ENCODE assay signal across 8 mouse cellular contexts in the genomic region with DNA sequence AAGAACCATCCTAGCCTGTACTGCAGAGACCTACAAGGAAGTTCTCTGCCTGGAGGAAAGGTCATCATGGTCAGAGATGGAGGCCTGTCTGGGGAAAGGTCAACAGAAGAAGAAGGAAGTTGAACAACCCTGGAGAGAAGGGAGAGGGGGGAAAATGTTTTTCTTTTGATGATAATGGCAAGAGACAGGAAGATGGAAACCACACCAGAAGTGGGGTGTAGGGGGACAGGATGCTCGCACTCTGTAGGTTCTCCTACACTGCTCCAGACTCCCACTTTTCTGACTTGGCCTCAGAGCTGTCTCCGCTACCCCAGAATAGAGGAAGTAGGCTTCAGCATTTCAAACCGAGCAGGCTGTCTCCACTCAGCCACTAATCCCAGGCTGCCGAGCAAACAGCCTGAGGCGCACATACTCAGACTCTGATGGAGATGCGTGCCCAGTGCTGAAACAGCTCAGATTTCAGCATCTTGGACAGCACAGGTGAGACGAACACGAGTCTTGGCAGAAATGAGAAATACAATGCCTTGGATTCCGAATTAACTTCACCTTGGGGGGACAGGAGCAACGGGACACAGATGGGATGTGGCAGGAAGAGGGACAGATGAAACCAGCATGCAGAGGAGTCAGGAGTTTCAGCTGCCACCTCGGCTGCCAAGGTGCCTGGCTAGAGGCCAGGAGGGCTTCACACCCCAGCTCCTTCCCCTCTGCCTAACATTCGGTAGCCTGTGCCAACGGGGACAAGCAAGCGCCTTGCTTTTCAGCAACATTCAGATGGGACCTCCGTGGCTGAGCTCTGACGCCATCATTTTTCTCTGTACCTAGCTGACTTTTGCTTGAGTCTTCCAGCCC. TPM values are rescaled to one million over a fixed set of nuclear protein-coding genes. Genes with fewer than 3 reads are reported as not detected.
DNase-seq lines count a peak whose midpoint lies in the region; ATAC-seq and TF ChIP-seq lines count a peak whose summit lies in the region.

No protein-coding gene starts in this region.

- H3K4me2 ChIP-seq in limb, embryonic 12.5 days, result peak overlapping the region; percentile 22

- no peaks in the 10 kb centered on the region for H3K27me3 ChIP-seq in limb, embryonic 12.5 days
- H3K27me3 ChIP-seq in limb, embryonic 10.5 days (ENCODE audit: low read depth, poor library complexity, severe bottlenecking), result no peaks in the 10 kb centered on the region
- no peaks in the 10 kb centered on the region for H3K27me3 ChIP-seq in kidney, adult 2 months (replicated peaks; ENCODE audit: control insufficient read depth, insufficient read depth, low read length)
- H3K27me3 ChIP-seq in small intestine, adult 2 months (ENCODE audit: control insufficient read depth, insufficient read depth, low read length), result no peaks in the 10 kb centered on the region

- no peaks in the 10 kb centered on the region for H3K9me3 ChIP-seq in limb, embryonic 12.5 days
- no peaks in the 10 kb centered on the region for H3K9me3 ChIP-seq in limb, embryonic 10.5 days (replicated peaks)

- TF ChIP-seq POLR2A in kidney, adult 2 months (IDR thresholded peaks at IDR 0.05; ENCODE audit: low read depth, low read length), result no peak
- TF ChIP-seq POLR2A in small intestine, adult 2 months (IDR thresholded peaks at IDR 0.05; ENCODE audit: low read depth, low read length), result no peak

- no peak for DNase-seq in limb, embryonic 10.5 days (ENCODE audit: low spot score)
- DNase-seq in cerebellum, adult 11-12 months, result peak; percentile 81
- peak; percentile 62 for DNase-seq in gastrocnemius, postnatal 25 days
- DNase-seq in kidney, adult 2 months, result peak; percentile 70
- DNase-seq in lung, postnatal 36 days, result peak; percentile 48
- DNase-seq in yolk sac, embryonic 10.5 days (ENCODE audit: low spot score), result no peak

- H3K4me1 ChIP-seq in limb, embryonic 12.5 days (replicated peaks), result peaks cover 37% of the 10 kb centered on the region
- peaks cover 37% of the 10 kb centered on the region for H3K4me1 ChIP-seq in limb, embryonic 10.5 days
- H3K4me1 ChIP-seq in kidney, adult 2 months (ENCODE audit: control insufficient read depth, insufficient read depth, low read length), result peaks cover 21% of the 10 kb centered on the region
- peaks cover 16% of the 10 kb centered on the region for H3K4me1 ChIP-seq in small intestine, adult 2 months (ENCODE audit: control insufficient read depth, insufficient read depth, insufficient read length, low read length)

- peak; percentile 48; the same call in 1 of the 2 replicates for ATAC-seq in limb, embryonic 12.5 days (ENCODE audit: insufficient number of reproducible peaks, insufficient read depth, low FRiP score, low TSS enrichment, low read depth)

- H3K9ac ChIP-seq in limb, embryonic 12.5 days (replicated peaks), result no peak overlapping the region; the same call in 1 of the 2 replicates

- no peak overlapping the region for H3K4me3 ChIP-seq in limb, embryonic 12.5 days (replicated peaks)
- H3K4me3 ChIP-seq in limb, embryonic 10.5 days, result no peak overlapping the region
- H3K4me3 ChIP-seq in kidney, adult 2 months (ENCODE audit: insufficient read depth, low read depth, low read length), result no peak overlapping the region
- peak overlapping the region; percentile 12; the same call in 1 of the 2 replicates for H3K4me3 ChIP-seq in small intestine, adult 2 months (ENCODE audit: low read depth, low read length)

- peaks cover 78% of the 10 kb centered on the region for H3K36me3 ChIP-seq in limb, embryonic 12.5 days
- peaks cover 89% of the 10 kb centered on the region for H3K36me3 ChIP-seq in limb, embryonic 10.5 days
- no peaks in the 10 kb centered on the region for H3K36me3 ChIP-seq in kidney, adult 2 months (ENCODE audit: control insufficient read depth, insufficient read depth, low read length)
- H3K36me3 ChIP-seq in small intestine, adult 2 months (ENCODE audit: control insufficient read depth, insufficient read depth, low read length), result no peaks in the 10 kb centered on the region

- 35% methylated on average over 16 of the region's 16 CpGs for WGBS in limb, embryonic 12.5 days
- 39% methylated on average over 16 of the region's 16 CpGs for WGBS in limb, embryonic 10.5 days
- WGBS in kidney, adult 2 months, result 20% methylated on average over 16 of the region's 16 CpGs
- 20% methylated on average over 16 of the region's 16 CpGs for whole genome bisulfite sequencing in small intestine, adult 2 months

- TF ChIP-seq CTCF in kidney, adult 2 months (conservative IDR thresholded peaks at IDR 0.05; ENCODE audit: insufficient read depth, insufficient read length, low read depth, low read length), result no peak
- no peak for TF ChIP-seq CTCF in small intestine, adult 2 months (IDR thresholded peaks at IDR 0.05; ENCODE audit: extremely low read depth, insufficient read length, insufficient replicate concordance, low read depth, low read length)

- H3K27ac ChIP-seq in limb, embryonic 12.5 days, result peak overlapping the region; percentile 36
- no peak overlapping the region for H3K27ac ChIP-seq in limb, embryonic 10.5 days
- H3K27ac ChIP-seq in kidney, adult 2 months (ENCODE audit: insufficient read depth, low read depth, low read length), result no peak overlapping the region
- H3K27ac ChIP-seq in small intestine, adult 2 months (ENCODE audit: insufficient read depth, low read depth, low read length), result no peak overlapping the region

RNA-seq across cellular contexts. Expression of a gene that starts 49.6 kb away (rescaled TPM):
- polyA plus RNA-seq in limb, embryonic 12.5 days (2016; fragmentation: Nextera tagmentation; extraction: Ambion mirVana), result 47.2 and 47.8 TPM in 2 replicates
- 34.0 and 36.0 TPM in 2 replicates for polyA plus RNA-seq in limb, embryonic 10.5 days (2016; fragmentation: Nextera tagmentation; extraction: Ambion mirVana)
- 10 to 100 TPM; 13.5 to 16.6 TPM for total RNA-seq in gastrocnemius, postnatal 25 days (2021)
- 27.5 and 28.1 TPM in 2 replicates for polyA plus RNA-seq in kidney, adult 2 months (2012; rRNA removed)
- polyA plus RNA-seq in small intestine, adult 2 months (2012; rRNA removed), result 9.8 and 10.8 TPM in 2 replicates

Comparison
In these comparisons a context has a peak if more than half of its experiments do, and no peak if none do; other contexts are left out.
1. DNase-seq: peak in cerebellum, adult 11-12 months (single experiment), gastrocnemius, postnatal 25 days (single experiment), kidney, adult 2 months (single experiment) and lung, postnatal 36 days (single experiment); none in limb, embryonic 10.5 days (single experiment) and yolk sac, embryonic 10.5 days (single experiment).